Mouse (Mus musculus): ENCODE measurements around the gene Prpf18.
"Not testable (repeated sequence)": the region's sequence is repeated elsewhere in the genome, so short reads cannot be mapped to it uniquely, and the experiment has no call there.

Gene Prpf18

DNA sequence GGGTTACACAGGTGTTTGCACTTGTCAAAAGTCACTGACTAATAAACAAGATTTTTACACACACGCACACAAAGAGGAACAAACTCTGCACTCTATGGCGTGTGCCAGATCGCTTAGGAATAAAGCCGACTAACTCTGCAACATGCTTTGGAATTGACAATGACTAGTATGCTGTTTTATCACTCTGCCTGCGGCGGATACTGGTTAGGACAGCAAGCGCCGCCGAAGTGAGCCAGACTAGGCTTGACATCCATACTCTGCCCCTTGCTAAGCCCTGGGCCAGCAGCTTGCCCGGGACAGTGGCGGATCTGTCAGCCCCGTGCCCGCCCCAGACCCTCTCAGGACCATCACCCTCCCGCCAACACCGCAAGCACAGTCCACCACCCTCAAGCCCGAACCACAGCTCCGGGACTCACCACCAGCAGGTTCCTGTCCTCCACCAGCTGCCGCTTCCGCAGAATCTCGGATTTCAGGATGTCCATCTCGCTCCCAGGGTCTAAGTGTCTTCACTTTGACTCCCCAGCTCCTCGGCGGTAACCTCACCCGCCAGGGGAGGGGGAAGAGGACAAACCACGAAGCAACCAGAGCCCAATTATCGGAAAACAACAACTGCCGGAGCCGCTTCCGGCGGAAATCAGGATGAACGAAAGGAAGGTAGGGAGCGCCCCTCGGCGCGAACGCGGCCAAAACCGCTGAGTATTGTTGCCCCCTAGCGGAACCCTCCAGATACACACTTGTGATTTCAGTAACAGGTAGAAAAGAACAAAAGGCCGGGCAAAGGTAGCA lies at the start of gene Prpf18:
Gene Prpf18 (minus strand): TSS at position 614 of the 786 bp plus-strand sequence.
- peak; percentile 92 for DNase-seq (ENCODE audit: low spot score in 2 of 2)

DNA sequence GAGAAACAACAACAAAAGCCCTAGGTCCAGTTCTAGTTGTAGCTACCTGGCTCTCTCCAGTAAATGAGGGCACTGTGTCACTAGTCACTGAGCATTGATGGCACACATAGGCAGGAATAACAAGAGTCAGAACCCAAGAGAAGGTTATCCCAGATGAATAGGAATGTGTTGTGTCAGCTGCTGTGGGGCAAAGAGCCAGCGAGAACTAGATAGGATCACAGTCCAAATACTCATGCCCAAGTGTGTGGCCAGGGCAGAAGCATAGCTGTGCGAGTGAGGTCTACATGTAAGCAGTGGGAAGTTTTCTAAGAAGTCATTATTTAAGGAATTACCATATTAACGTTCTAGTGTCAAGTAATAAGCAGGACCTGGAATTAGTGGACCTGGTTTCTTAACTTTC lies 28.0 kb upstream of the Prpf18 start:
- DNase-seq (ENCODE audit: low spot score in 2 of 2): no peak

DNA sequence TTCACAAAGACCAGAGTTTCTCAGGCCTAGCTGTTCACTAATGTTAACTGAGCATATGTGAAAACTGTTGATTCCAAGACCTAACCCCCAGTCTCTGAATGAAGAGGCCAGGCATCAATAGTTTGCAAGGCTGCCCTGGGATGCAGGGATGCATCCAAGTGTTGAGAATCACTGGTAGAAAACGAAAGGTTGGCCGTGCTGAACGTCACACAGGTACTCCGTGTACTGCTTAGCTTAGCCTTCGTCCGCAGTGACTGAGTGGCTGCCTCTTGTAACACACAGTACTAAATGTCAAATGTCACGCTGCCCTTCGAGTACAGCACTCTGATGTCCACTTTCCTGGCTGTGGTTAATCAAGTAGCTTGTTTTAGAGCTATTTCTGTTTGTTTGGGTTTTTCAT lies 19.7 kb upstream of the Prpf18 start:
- no peak for DNase-seq (ENCODE audit: low spot score in 2 of 2)

DNA sequence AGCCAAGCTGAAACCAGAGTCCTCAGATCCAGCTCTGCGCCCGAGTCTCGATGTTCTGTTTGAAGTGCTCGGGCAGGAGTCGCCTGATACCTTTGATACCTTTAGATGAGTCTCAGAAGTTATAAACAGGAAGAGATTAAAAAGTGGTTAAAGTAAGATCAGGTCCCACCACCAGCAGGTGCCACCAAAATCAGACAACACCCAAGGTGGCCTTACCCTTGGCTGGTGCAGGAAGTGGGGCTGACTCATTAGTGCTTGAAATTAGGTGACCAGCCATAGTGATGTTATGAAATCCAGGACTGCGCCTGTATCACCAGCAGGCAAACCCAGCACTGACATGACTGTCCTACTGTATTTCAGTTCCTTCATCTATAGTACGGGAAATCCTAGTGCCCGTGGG lies 17.8 kb upstream of the Prpf18 start:
- DNase-seq (ENCODE audit: low spot score in 2 of 2): no peak

DNA sequence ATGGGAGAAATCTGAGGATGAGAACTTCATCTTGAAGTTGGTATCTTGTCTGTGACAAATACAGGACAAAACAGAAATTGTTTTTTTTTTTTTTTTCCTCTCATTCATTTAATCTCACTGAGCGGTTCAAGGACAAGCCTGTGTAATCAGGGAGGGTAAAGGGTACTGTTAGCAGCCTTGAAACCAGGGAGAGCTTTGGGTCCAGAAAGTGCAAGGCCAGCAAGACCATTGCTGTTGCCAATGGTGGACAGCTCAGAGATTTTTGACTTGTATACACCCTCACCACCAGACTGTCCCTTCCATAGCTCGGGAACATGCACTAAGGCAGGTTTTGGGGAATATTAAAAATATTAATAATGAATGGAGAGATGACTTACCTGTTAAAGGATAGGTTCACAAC lies 16.7 kb upstream of the Prpf18 start:
- DNase-seq (ENCODE audit: low spot score in 2 of 2): no peak

DNA sequence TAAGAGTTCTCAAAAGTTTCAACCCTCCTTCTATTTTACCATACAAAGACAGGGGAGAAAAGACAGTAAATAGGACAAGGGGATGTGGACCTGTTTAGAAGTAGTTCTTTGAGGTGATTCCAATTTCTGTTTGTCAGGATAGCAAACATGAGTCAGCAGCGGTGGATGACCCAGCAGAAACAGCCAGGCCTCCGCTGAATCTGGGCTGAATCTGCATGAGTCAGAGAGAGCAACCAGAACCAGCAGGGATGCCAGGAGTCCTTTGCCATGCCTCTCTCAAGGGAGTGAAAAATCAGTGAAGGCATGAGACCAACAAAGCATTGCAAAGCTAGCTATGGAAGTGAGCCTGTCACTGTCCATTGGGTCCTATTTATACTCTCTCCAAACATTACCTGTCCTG lies 8.8 kb upstream of the Prpf18 start:
- DNase-seq (ENCODE audit: low spot score in 2 of 2): no peak

DNA sequence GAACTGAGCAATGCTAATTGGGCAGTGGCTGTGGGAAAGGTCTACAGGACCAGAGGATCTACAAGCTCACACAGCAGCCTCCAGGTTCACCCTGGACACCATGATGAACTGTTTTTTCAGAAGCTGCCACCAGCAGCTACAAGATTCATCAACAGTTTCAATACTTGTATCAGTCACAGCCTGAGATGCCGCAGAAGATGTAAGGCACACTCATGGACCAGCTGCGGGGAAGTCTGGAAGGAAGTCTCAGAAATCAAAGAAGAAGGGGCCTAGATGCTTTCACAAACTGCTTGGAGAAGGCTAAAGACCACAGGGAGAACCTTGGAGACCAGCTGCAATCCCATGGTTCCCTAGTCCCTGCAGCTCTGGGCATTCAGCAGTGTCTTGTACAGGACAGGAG lies 2.3 kb downstream of the Prpf18 start:
- no peak for DNase-seq (ENCODE audit: low spot score in 2 of 2)

DNA sequence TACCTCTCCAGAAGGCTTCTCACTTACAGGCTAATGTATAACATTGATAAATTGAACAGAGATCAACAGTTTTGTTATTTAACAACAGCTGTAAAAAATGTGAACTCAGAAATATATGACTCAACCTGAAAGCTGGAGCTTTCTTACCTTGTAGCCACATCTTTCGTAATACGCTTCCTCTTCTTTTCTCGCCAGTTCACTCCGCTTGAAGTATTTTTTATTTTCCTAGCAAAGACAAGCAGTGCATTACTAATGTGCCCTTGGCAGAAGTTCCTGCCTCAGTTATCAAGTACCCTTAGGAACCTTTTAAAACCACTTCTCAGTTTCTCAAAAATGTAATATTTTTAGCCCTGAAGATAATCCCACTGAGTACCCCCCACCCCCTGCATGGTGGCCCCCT lies 3.8 kb downstream of the Prpf18 start:
- no peak for DNase-seq (ENCODE audit: low spot score in 2 of 2)

DNA sequence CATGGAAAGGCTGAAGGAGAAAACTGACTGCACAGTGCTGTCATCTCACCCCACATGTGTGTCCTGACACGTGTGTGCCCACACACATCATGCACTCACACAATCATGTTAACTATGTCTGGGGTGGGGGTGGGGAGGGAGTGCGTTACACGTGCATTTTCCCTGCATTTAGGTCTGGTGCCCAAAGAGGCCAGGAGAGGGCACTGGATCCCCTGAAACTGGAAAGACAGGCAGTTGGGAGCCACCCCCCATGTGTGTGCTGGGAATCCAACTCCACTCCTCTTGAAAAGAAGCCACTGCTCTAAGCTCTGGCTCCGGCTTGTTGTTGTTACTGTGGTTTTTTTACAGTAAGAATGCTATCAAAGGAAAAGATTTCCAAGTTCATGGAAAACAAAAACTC lies 6.8 kb downstream of the Prpf18 start:
- DNase-seq (ENCODE audit: low spot score in 2 of 2): no peak

DNA sequence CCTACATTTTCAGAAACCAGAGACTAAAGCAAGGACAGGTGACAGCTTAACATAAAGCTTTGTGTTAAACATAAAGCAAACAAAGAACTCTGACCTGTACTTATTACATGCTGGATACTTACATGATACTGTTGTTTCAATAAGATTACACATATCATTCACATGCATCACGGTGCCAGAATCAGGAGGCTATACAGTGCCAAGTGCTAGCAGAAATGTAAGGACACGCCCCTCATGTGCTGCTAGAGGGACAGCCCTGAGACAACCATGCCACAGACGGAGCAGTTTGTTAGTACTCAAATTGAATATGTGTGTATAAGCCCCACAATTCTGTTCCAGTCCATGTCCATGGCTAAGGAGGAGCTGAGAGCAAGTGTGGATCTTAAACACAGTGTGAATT lies 13.7 kb downstream of the Prpf18 start:
- DNase-seq (ENCODE audit: low spot score in 2 of 2): no peak

DNA sequence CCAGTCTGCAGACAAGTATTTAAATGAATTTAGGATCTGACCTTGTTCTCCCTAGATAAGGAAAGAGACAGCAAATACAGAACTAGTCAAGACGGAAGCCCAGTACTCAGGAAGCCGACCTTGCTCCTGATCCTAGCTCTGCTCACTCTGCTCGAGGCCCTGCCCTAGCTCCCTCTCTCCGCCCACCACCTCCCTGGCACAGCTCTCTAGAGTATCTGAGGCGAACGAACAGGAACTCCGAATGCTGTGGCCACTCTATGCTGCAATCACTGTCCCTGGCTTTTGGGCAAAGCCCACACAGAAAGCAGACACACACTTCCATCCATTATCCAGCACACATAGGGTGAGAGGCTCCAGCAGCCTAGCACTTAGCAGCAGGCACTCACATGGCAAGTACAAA lies 15.3 kb downstream of the Prpf18 start:
- no peak for DNase-seq (ENCODE audit: low spot score in 2 of 2)

DNA sequence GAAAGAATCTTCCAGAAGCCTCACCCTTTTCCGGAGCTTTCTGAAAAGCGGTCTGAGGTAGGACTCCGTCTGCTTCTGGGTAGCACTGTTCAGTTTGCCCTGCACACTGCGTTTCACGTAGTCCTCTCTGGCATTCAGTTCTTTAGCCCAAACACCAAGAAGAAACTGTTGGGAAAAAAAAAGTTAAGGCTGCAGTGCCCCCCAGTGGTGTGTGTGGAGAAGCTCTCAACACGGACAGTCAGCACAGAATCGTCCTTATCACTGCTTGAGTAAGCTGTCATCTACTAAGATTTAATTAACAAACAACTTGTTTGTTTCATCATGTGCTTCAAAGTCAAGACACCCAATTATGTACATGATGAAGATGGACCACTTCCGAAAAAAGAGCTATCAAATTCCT lies 16.1 kb downstream of the Prpf18 start:
- peak in 1 of 2 experiments; percentile 43 for DNase-seq (ENCODE audit: low spot score in 2 of 2)

DNA sequence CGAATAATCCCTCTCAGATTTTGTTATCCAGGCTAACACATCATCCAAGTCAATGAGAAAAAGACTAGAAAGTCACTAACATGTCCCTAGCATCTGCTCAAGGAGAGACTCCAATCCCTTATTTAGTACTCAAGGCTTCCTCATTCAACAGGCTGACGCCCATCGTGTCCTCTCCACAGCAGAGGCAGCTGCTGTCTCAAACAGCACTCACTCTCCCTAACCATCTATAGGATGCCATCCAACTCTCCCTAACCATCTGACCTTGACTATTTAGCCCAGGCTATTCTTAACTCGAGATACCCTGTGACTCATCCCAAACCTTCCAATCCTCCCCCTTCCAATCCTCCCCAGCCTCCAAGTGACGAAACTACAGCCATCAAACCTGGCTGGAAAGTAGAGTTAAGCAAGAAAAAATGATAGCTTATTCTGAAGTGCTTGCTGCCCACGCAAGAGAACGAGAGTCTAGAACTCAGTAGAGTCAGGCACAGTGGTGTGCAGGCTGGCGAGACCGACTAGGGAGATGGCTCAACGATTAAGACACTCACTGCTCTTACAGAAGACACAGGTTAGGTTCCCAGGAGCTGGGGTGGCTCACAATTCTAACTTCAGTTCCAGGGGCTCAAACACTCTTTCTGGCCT lies 21.6 kb downstream of the Prpf18 start:
- no peak for DNase-seq (ENCODE audit: low spot score in 2 of 2)

DNA sequence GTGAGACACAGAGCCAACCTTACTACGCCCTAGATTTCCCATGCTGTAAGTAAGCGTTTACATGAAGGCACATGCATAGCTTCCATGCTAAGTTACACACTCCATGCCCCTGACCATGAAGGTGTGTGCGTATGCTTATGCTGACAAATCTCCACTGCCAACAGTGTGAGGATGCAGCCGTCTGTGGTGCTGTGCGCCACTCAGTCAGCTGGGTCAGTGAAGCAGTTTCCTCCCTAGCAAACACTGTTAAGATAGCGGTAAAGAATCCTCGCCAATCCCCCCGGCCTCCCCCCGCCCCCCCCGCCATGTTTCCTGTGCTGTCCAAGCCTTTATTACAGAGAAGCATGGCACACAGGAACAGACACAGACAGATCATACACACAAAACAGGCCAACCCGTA lies 22.4 kb downstream of the Prpf18 start:
- no peak for DNase-seq (ENCODE audit: low spot score in 2 of 2)

DNA sequence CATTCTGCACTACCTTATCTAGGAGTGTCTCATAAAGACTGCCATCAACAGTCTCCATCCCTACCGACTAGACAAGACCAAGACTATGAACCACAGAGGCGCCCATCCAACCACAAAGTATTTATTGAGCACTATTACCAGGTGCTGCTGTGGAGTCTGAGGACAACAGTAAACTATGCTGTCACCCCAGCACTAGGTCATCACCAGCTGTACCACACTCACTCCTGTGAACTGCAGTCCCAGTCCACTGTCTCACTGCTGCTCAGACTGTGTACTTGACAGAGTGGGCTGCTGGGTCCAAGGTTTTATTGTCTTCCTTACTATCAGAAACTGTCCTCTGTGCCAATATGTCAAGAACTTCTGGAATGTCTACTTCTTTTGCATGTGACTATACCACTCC lies 23.0 kb downstream of the Prpf18 start:
- DNase-seq (ENCODE audit: low spot score in 2 of 2): no peak

DNA sequence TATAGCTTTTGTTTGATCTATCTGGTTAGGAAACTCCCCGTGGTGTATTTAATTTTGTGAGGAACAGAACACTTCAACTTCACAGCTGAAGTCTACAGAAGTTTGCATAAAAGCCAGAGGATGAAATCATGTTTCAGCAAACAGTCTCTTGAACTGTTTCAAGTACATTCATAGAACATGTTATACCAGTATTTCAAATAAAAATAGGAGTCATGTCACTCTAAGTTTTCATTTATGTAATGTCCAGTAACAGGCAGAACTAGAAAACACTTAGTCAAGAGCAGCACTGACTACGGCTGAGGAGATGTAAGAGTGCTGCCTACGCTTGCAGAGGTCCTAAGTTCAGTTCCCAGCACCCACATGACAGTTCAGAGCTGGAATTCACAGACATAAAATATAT lies 25.0 kb downstream of the Prpf18 start:
- DNase-seq (ENCODE audit: low spot score in 2 of 2): no peak

DNA sequence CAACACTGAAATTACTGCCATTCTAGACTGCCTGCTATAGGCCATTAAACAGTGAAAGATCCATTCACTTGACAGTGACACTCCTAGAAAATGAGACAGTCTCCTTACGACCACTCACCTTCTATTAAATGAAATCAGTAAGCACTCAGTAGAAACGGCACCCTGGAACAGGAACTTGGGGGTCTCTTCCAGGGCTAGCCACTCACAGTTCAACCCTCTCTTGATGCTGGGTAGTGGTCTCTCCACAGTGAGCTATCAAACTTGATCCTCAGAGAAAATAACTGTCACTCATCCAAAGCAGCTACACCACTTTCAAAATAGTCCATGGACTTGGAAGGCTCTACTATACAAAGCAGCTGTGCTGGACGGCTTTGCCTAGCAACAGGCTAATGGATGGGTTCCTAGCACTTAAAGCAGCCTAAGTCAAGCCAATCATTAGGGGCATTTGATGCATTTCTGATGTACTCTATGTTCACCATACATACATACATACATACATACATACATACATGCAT lies 30.4 kb downstream of the Prpf18 start:
- no peak for DNase-seq (ENCODE audit: low spot score in 2 of 2)

DNA sequence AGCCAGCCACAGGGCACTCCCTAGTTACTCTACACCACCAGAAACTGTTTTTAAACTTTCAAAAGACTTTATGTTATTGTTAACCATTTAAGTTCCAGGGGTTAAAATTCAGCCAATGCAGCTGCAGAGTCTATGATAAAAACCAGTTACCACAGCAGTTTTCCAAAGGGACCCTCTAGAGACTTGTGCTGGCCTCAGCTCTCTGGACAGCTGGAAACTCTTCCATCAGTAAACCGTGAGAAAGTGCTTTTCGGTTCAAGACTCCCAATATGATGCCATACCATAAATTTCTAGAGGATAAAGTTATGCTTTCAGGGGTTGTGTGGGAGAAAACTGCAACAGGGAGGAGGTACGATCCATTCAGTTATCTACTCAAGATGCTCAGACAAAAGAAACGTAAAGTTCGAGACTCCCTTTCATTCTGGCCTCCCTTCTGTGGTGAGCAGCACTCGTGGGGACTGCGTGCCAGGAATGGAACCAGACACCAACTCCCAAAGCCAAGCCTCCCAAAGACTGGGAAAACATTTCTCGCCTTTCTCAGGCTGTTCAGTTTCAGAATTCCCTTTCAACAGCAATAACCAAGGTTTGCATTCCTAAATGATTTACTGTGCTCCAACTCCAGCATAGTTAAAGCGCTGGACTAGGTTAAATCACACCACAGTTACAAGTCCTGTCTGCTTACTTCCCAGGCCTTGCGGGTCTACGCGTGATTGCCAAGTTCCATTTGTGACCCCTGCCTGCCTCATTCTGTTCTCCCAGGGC lies 31.1 kb downstream of the Prpf18 start:
- no peak for DNase-seq (ENCODE audit: low spot score in 2 of 2)

DNA sequence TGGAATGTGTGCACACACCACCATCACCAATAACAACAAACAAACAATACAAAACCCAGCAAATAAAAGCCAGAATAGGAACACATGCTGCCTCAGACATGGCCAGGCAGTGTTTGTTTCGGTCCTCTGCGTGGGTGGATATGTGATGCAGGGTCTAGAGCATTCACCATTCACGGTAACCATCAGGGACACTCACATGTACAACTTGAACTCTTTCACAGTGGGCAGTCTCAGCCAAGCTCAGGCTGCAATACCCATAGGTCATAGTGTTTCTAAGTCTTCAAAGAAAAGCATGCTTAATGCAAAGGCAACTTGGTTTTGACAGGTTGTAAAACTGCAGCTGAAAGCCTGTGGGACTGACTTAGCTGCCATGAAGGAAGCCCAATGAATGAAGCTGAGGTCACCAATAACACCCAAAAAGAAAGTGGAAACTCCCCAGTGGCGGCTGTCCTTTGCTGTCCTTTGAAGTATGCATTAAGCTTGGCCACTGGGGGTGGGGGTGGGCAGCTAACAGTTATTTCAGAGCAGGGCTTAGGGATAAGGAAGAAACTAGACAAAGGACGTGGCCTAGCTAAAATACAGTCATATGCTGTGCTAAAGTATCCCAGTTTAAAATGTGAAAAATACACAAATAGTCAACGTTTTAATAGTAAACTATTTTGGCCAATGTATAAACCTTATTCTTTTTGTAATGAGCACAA lies 31.9 kb downstream of the Prpf18 start:
- no peak for DNase-seq (ENCODE audit: low spot score in 2 of 2)

DNA sequence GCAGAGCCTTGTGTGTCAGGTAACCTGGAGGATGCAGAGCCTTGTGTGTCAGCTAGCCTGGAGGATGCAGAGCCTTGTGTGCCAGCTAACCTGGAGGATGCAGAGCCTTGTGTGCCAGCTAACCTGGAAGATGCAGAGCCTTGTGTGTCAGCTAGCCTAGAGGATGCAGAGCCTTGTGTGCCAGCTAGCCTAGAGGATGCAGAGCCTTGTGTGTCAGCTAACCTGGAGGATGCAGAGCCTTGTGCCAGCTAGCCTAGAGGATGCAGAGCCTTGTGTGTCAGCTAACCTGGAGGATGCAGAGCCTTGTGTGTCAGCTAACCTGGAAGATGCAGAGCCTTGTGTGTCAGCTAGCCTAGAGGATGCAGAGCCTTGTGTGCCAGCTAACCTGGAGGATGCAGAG lies 32.8 kb downstream of the Prpf18 start:
- not testable (repeated sequence) for DNase-seq (ENCODE audit: low spot score in 2 of 2)

DNA sequence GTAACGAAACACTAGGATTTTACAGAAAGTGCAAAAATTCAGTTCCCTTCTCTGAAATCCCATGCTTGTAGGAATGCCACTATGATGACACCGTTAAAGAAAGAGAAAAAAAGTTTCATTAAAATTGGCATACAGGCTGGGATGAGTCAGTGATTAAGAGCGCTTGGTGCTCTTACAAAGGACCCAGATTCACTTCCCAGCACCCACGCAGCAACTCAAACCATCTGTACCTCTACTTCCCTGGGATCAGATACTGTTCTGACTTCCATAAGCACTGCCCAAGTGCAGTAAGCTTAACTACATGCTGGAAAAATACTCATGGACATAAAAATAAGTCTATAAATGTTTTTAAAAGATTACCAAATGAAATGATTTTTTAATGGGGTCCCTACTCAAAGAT lies 34.9 kb downstream of the Prpf18 start:
- DNase-seq (ENCODE audit: low spot score in 2 of 2): no peak

DNA sequence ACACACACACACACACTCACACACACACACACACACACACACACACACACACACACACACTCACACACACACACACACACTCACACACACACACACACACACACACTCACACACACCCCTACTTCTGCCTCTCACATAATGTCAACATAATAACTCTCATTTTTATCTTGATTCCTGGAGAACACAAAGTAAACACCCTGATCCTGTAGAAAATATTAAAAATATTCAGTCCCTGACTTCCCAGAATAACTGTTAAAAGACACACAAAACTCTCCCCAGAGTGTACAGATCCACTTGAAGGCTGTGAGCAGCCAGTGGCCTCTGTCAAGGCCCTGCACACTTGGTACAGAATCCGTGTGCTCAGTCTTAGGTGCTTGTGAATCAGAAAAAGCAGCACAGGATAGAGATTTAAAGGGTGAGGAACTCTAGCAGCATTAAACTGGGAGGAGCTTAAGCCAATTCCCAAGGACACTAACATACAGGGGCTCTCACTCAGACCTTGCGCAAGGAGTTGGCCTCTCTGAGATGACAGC lies 36.8 kb downstream of the Prpf18 start:
- no peak for DNase-seq (ENCODE audit: low spot score in 2 of 2)

Measured in right cerebral cortex, postnatal 10 days (tissue).